Mouse (Mus musculus) lung, postnatal 4 days (tissue): ENCODE data around the gene Lmo7.

ENCODE experiments used
- DNase-seq, 2 experiments: peaks; one replicate each; pipeline ENCODE4 v3.0.0; 2021

The Lmo7 gene

DNA sequence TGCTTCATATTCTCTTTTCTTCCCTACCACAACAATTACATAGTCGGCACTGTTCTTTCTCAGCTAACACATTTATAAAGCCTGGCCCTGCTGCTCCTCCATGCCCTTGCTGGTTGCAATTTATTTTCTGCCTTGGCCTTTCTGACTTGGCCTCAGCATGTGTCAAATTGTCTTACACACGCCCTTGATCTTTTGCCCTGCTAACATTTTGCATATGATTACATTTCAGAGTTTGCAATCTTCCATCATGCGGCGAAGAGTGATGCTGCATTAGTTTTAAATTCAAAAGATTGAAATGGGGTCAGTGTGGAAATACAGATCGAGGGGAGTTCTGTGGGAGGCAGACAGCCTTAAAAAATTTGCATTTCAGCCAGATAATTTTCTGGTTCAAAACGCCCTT, 234.6 kb downstream of the Lmo7 start:
- DNase-seq: no peak

DNA sequence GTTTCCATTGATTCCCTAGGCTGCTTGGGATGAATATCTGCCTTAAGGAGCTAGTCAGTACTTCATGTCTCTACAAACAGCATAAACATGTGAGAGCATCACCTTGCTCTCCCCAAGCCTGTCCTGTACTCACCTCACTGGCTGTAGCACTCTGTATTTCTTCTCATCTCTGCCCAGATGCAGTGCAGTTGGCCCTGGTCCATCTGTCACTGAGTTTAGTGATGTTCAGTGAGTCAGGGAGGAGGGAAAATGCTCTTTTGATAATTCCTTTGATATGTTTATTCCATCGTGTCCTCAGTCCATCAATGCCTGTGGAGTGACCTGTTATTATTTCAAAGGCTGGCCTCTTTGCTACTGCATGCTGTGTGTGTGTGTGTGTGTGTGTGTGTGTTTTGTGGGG, 235.2 kb downstream of the Lmo7 start:
- no peak for DNase-seq

DNA sequence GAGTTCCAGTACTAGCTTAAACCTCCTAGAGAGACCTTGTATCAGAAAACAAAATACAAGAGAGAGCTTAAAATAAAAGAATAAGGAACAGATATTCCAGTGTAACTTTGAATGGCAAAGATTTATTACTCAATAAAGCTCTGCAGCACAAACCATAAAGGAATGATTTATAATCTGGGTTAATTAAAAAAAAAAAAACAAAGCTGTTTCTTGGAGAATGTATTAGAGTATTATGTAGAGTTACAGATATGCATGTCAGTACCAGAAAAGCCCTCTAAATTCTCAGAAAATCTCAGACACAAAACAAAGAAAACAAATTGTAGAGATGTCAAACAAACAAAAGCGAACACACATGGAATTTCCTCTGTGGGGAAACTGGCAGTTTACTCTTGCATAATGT, 243.0 kb downstream of the Lmo7 start:
- DNase-seq: no peak

DNA sequence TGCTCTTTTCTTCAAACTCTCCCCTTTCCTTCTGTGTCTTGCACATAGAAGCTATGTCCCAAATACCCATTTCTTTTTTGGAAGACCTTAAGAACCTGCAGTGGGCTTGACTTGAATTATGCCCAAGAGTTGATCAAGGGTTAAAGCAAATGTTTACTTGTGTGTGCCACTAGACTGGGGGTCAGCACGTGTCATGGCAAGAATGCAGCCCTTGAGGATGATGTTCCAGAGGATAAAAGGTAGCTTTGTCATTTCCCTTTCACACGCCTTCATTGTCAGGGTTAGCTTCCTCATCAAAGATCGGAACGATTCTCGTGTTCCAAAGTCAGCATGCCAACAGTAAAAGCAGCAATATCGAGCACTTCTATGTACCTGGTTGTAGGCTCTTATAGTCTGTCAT, 243.4 kb downstream of the Lmo7 start:
- no peak for DNase-seq

DNA sequence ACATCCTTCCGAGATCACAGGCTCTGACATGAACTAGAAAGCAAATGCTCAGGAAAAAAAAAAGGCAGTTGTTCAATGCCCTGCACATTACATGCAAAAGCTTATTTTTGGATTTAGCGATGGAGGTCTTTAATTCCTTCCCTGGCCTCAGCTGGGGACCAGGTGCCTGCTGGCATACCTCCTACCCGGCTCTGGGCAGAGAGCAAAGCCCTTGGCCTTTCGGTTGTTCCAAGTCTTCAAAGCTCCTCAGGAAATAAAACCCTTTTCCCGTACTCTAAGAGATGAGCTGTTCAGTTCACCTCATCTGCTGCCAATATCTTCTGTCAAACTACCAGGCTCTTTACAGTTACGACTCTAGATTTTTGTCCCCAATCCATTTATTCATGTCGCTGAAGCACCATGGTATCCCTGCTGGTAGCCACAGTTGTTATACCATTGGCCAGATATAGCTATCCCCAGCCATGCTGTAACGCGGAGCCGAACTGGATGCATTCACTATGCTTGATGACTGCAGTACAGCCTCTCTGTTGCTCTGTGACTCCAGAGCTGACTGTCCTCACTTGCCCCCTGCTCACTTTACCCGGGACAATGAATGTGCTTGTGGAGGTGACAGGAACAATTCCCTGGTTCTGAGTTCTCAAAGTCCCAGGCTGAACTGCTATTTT, 246.4 kb downstream of the Lmo7 start:
- no peak for DNase-seq
